Mouse (Mus musculus): ENCODE results near the gene Ovol3. TPM values are rescaled to one million over a fixed set of nuclear protein-coding genes. Genes with fewer than 3 reads are reported as not detected.
A peak's percentile ranks its signal among the peaks of the same experiment; 100 is the strongest.
"Not testable (repeated sequence)": the region's sequence is repeated elsewhere in the genome, so short reads cannot be mapped to it uniquely, and the experiment has no call there.

Ovol3 gene
- polyA plus RNA-seq, 1 experiment from 2014 or later, result not detected

GRCm38 (mm10) chr7:30219293-30220007 is 16.1 kb downstream of the Ovol3 start:
- Histone ChIP-seq H3K4me1 (replicated peaks; ENCODE audit: control insufficient read depth, insufficient read depth, low read length) (no peaks in the 10 kb centered on the region), H3K9me3 (ENCODE audit: control insufficient read depth, low read length) (no peaks in the 10 kb centered on the region), H3K36me3 (ENCODE audit: control insufficient read depth, insufficient read depth, low read length) (peaks cover 9% of the 10 kb centered on the region; the same call in 1 of the 2 replicates), H3K4me2 (replicated peaks; ENCODE audit: low read depth, low read length) (peak overlapping the region; percentile 77), H3K9ac (ENCODE audit: low read depth, low read length) (peak overlapping the region; percentile 59), H3K4me3 (ENCODE audit: low read depth, low read length) (peak overlapping the region; percentile 36), H3K27ac (ENCODE audit: low read depth, low read length) (no peak overlapping the region), H3K27me3 (ENCODE audit: control insufficient read depth, insufficient read depth, low read length) (no peaks in the 10 kb centered on the region)
- ATAC-seq (ENCODE audit: low FRiP score) (peak; percentile 48), DNase-seq (ENCODE audit: low spot score) (peak; percentile 75)
- 4% methylated on average over 16 of the region's 16 CpGs for WGBS

GRCm38 (mm10) chr7:30217277-30217676 is 18.2 kb downstream of the Ovol3 start:
- 76% methylated on average over 2 of the region's 2 CpGs for WGBS
- ATAC-seq (ENCODE audit: low FRiP score) (peak; percentile 56), DNase-seq (ENCODE audit: low spot score) (no peak)
- Histone ChIP-seq H3K4me1 (replicated peaks; ENCODE audit: control insufficient read depth, insufficient read depth, low read length) (no peaks in the 10 kb centered on the region), H3K4me3 (ENCODE audit: low read depth, low read length) (no peak overlapping the region), H3K36me3 (ENCODE audit: control insufficient read depth, insufficient read depth, low read length) (no peaks in the 10 kb centered on the region), H3K9ac (ENCODE audit: low read depth, low read length) (no peak overlapping the region), H3K27ac (ENCODE audit: low read depth, low read length) (no peak overlapping the region), H3K4me2 (replicated peaks; ENCODE audit: low read depth, low read length) (no peak overlapping the region), H3K9me3 (ENCODE audit: control insufficient read depth, low read length) (no peaks in the 10 kb centered on the region), H3K27me3 (ENCODE audit: control insufficient read depth, insufficient read depth, low read length) (no peaks in the 10 kb centered on the region)

- DNase-seq (ENCODE audit: low spot score) (peak; percentile 97), ATAC-seq (ENCODE audit: low FRiP score) (peak; percentile 78)
- Histone ChIP-seq H3K27me3 (ENCODE audit: control insufficient read depth, insufficient read depth, low read length) (no peaks in the 10 kb centered on the region), H3K9ac (ENCODE audit: low read depth, low read length) (no peak overlapping the region), H3K36me3 (ENCODE audit: control insufficient read depth, insufficient read depth, low read length) (no peaks in the 10 kb centered on the region), H3K4me1 (replicated peaks; ENCODE audit: control insufficient read depth, insufficient read depth, low read length) (no peaks in the 10 kb centered on the region), H3K4me3 (ENCODE audit: low read depth, low read length) (no peak overlapping the region), H3K9me3 (ENCODE audit: control insufficient read depth, low read length) (no peaks in the 10 kb centered on the region), H3K27ac (ENCODE audit: low read depth, low read length) (no peak overlapping the region), H3K4me2 (replicated peaks; ENCODE audit: low read depth, low read length) (no peak overlapping the region; the same call in 1 of the 2 replicates)
- under 1% methylated on average over 16 of the region's 16 CpGs for WGBS
Observed at GRCm38 (mm10) chr7:30216723-30217151, 18.8 kb downstream of the Ovol3 start.

GRCm38 (mm10) chr7:30215875-30216274 is 19.6 kb downstream of the Ovol3 start:
- Histone ChIP-seq H3K4me1 (replicated peaks; ENCODE audit: control insufficient read depth, insufficient read depth, low read length) (no peaks in the 10 kb centered on the region), H3K9ac (ENCODE audit: low read depth, low read length) (no peak overlapping the region), H3K27me3 (ENCODE audit: control insufficient read depth, insufficient read depth, low read length) (no peaks in the 10 kb centered on the region), H3K4me2 (replicated peaks; ENCODE audit: low read depth, low read length) (no peak overlapping the region), H3K4me3 (ENCODE audit: low read depth, low read length) (no peak overlapping the region), H3K9me3 (ENCODE audit: control insufficient read depth, low read length) (no peaks in the 10 kb centered on the region), H3K36me3 (ENCODE audit: control insufficient read depth, insufficient read depth, low read length) (no peaks in the 10 kb centered on the region), H3K27ac (ENCODE audit: low read depth, low read length) (no peak overlapping the region)
- WGBS, result 68% methylated on average over 3 of the region's 3 CpGs
- ATAC-seq (ENCODE audit: low FRiP score) (no peak), DNase-seq (ENCODE audit: low spot score) (no peak)

GRCm38 (mm10) chr7:30213881-30214280 is 21.6 kb downstream of the Ovol3 start:
- H3K27ac ChIP-seq (ENCODE audit: low read depth, low read length), result no peak overlapping the region
- no peaks in the 10 kb centered on the region for H3K9me3 ChIP-seq (ENCODE audit: control insufficient read depth, low read length)
- H3K4me1 ChIP-seq (replicated peaks; ENCODE audit: control insufficient read depth, insufficient read depth, low read length), result no peaks in the 10 kb centered on the region
- no peak overlapping the region for H3K9ac ChIP-seq (ENCODE audit: low read depth, low read length)
- no peak overlapping the region for H3K4me2 ChIP-seq (replicated peaks; ENCODE audit: low read depth, low read length)
- no peaks in the 10 kb centered on the region for H3K27me3 ChIP-seq (ENCODE audit: control insufficient read depth, insufficient read depth, low read length)
- WGBS, result 96% methylated on average over 3 of the region's 3 CpGs
- H3K4me3 ChIP-seq (ENCODE audit: low read depth, low read length), result no peak overlapping the region
- DNase-seq (ENCODE audit: low spot score) (no peak), ATAC-seq (ENCODE audit: low FRiP score) (no peak)
- H3K36me3 ChIP-seq (ENCODE audit: control insufficient read depth, insufficient read depth, low read length), result no peaks in the 10 kb centered on the region

- H3K4me2 ChIP-seq (replicated peaks; ENCODE audit: low read depth, low read length), result no peak overlapping the region
- ATAC-seq (ENCODE audit: low FRiP score) (no peak), DNase-seq (ENCODE audit: low spot score) (no peak)
- WGBS, result 23% methylated on average over 4 of the region's 4 CpGs
- no peaks in the 10 kb centered on the region for H3K4me1 ChIP-seq (replicated peaks; ENCODE audit: control insufficient read depth, insufficient read depth, low read length)
- H3K36me3 ChIP-seq (ENCODE audit: control insufficient read depth, insufficient read depth, low read length), result no peaks in the 10 kb centered on the region
- no peaks in the 10 kb centered on the region for H3K27me3 ChIP-seq (ENCODE audit: control insufficient read depth, insufficient read depth, low read length)
- no peak overlapping the region for H3K9ac ChIP-seq (ENCODE audit: low read depth, low read length)
- no peaks in the 10 kb centered on the region for H3K9me3 ChIP-seq (ENCODE audit: control insufficient read depth, low read length)
- H3K27ac ChIP-seq (ENCODE audit: low read depth, low read length), result no peak overlapping the region
- no peak overlapping the region for H3K4me3 ChIP-seq (ENCODE audit: low read depth, low read length)
Observed at GRCm38 (mm10) chr7:30211025-30211424, 24.5 kb downstream of the Ovol3 start.

GRCm38 (mm10) chr7:30206364-30206763 is 29.2 kb downstream of the Ovol3 start:
- not testable (repeated sequence) for ATAC-seq (ENCODE audit: low FRiP score); H3K36me3 ChIP-seq (ENCODE audit: control insufficient read depth, insufficient read depth, low read length); H3K9ac ChIP-seq (ENCODE audit: low read depth, low read length); H3K27me3 ChIP-seq (ENCODE audit: control insufficient read depth, insufficient read depth, low read length); H3K4me1 ChIP-seq (replicated peaks; ENCODE audit: control insufficient read depth, insufficient read depth, low read length); H3K4me2 ChIP-seq (replicated peaks; ENCODE audit: low read depth, low read length); DNase-seq (ENCODE audit: low spot score); H3K27ac ChIP-seq (ENCODE audit: low read depth, low read length); H3K4me3 ChIP-seq (ENCODE audit: low read depth, low read length); H3K9me3 ChIP-seq (ENCODE audit: control insufficient read depth, low read length)
- WGBS, result 65% methylated on average over 5 of the region's 5 CpGs

GRCm38 (mm10) chr7:30205383-30205782 is 30.1 kb downstream of the Ovol3 start:
- H3K4me2 ChIP-seq (replicated peaks; ENCODE audit: low read depth, low read length), result no peak overlapping the region
- no peak overlapping the region for H3K27ac ChIP-seq (ENCODE audit: low read depth, low read length)
- ATAC-seq (ENCODE audit: low FRiP score) (no peak), DNase-seq (ENCODE audit: low spot score) (peak; percentile 80)
- no peak overlapping the region for H3K4me3 ChIP-seq (ENCODE audit: low read depth, low read length)
- H3K27me3 ChIP-seq (ENCODE audit: control insufficient read depth, insufficient read depth, low read length), result no peaks in the 10 kb centered on the region
- no peaks in the 10 kb centered on the region for H3K4me1 ChIP-seq (replicated peaks; ENCODE audit: control insufficient read depth, insufficient read depth, low read length)
- WGBS, result 8% methylated on average over 2 of the region's 2 CpGs
- H3K36me3 ChIP-seq (ENCODE audit: control insufficient read depth, insufficient read depth, low read length), result no peaks in the 10 kb centered on the region
- H3K9me3 ChIP-seq (ENCODE audit: control insufficient read depth, low read length), result no peaks in the 10 kb centered on the region
- H3K9ac ChIP-seq (ENCODE audit: low read depth, low read length), result no peak overlapping the region

- no peaks in the 10 kb centered on the region for H3K9me3 ChIP-seq (ENCODE audit: control insufficient read depth, low read length)
- H3K27ac ChIP-seq (ENCODE audit: low read depth, low read length), result no peak overlapping the region
- no peaks in the 10 kb centered on the region for H3K4me1 ChIP-seq (replicated peaks; ENCODE audit: control insufficient read depth, insufficient read depth, low read length)
- ATAC-seq (ENCODE audit: low FRiP score), result no peak
- WGBS, result 32% methylated on average over 8 of the region's 8 CpGs
- peak; percentile 23 for DNase-seq (ENCODE audit: low spot score)
- no peak overlapping the region for H3K9ac ChIP-seq (ENCODE audit: low read depth, low read length)
- H3K4me3 ChIP-seq (ENCODE audit: low read depth, low read length), result no peak overlapping the region
- no peaks in the 10 kb centered on the region for H3K27me3 ChIP-seq (ENCODE audit: control insufficient read depth, insufficient read depth, low read length)
- H3K36me3 ChIP-seq (ENCODE audit: control insufficient read depth, insufficient read depth, low read length), result no peaks in the 10 kb centered on the region
- H3K4me2 ChIP-seq (replicated peaks; ENCODE audit: low read depth, low read length), result no peak overlapping the region
Observed at GRCm38 (mm10) chr7:30204380-30204779, 31.1 kb downstream of the Ovol3 start.

All from hindbrain, embryonic 11.5 days (tissue).